Mouse (Mus musculus): ENCODE results near the gene Tmem211. TPM values are rescaled to one million over a fixed set of nuclear protein-coding genes. Genes with fewer than 3 reads are reported as not detected.

Tmem211 gene
- polyA plus RNA-seq, 1 experiment from 2014 or later: not detected

GRCm38 (mm10) chr5:113225271-113225670 lies 1.4 kb upstream of the Tmem211 start:
- H3K36me3 ChIP-seq (ENCODE audit: control insufficient read depth, insufficient read depth, low read length): no peaks in the 10 kb centered on the region
- peaks cover 9% of the 10 kb centered on the region for H3K27me3 ChIP-seq (ENCODE audit: control insufficient read depth, insufficient read depth, low read length)
- no peak overlapping the region for H3K4me3 ChIP-seq (ENCODE audit: low read depth, low read length)
- ATAC-seq (ENCODE audit: insufficient number of reproducible peaks, low FRiP score, low TSS enrichment, low read depth) (no peak), DNase-seq (ENCODE audit: low spot score) (peak; percentile 48)
- no peak overlapping the region for H3K27ac ChIP-seq (replicated peaks; ENCODE audit: low read depth, low read length)
- no peaks in the 10 kb centered on the region for H3K9me3 ChIP-seq (ENCODE audit: control insufficient read depth, low read length)
- H3K4me2 ChIP-seq (ENCODE audit: low read depth, severe bottlenecking): peak overlapping the region; percentile 10; the same call in 1 of the 2 replicates
- H3K4me1 ChIP-seq (ENCODE audit: control insufficient read depth, insufficient read depth, low read length): peaks cover 13% of the 10 kb centered on the region; the same call in 1 of the 2 replicates
- no peak overlapping the region for H3K9ac ChIP-seq (ENCODE audit: low read length)
- WGBS: 20% methylated on average over 10 of the region's 10 CpGs

- H3K27me3 ChIP-seq (ENCODE audit: control insufficient read depth, insufficient read depth, low read length): peaks cover 4% of the 10 kb centered on the region
- no peak for DNase-seq (ENCODE audit: low spot score)
- H3K9ac ChIP-seq (ENCODE audit: low read length): no peak overlapping the region; the same call in 1 of the 2 replicates
- H3K9me3 ChIP-seq (ENCODE audit: control insufficient read depth, low read length): no peaks in the 10 kb centered on the region
- no peak overlapping the region for H3K27ac ChIP-seq (replicated peaks; ENCODE audit: low read depth, low read length)
- H3K4me1 ChIP-seq (ENCODE audit: control insufficient read depth, insufficient read depth, low read length): peaks cover 10% of the 10 kb centered on the region; the same call in 1 of the 2 replicates
- peak overlapping the region; percentile 21 for H3K4me2 ChIP-seq (ENCODE audit: low read depth, severe bottlenecking)
- H3K36me3 ChIP-seq (ENCODE audit: control insufficient read depth, insufficient read depth, low read length): no peaks in the 10 kb centered on the region
- ATAC-seq (ENCODE audit: insufficient number of reproducible peaks, low FRiP score, low TSS enrichment, low read depth): peak; percentile 52; the same call in 1 of the 2 replicates
- no peak overlapping the region for H3K4me3 ChIP-seq (ENCODE audit: low read depth, low read length)
- WGBS: 17% methylated on average over 25 of the region's 25 CpGs
Observed at GRCm38 (mm10) chr5:113225686-113226435, 848 bp upstream of the Tmem211 start.

- H3K27ac ChIP-seq (replicated peaks; ENCODE audit: low read depth, low read length): no peak overlapping the region
- WGBS: 81% methylated on average over 5 of the region's 5 CpGs
- ATAC-seq (ENCODE audit: insufficient number of reproducible peaks, low FRiP score, low TSS enrichment, low read depth) (no peak), DNase-seq (ENCODE audit: low spot score) (no peak)
- no peaks in the 10 kb centered on the region for H3K36me3 ChIP-seq (ENCODE audit: control insufficient read depth, insufficient read depth, low read length)
- H3K4me1 ChIP-seq (ENCODE audit: control insufficient read depth, insufficient read depth, low read length): peaks cover 7% of the 10 kb centered on the region; the same call in 1 of the 2 replicates
- no peak overlapping the region for H3K9ac ChIP-seq (ENCODE audit: low read length)
- no peaks in the 10 kb centered on the region for H3K27me3 ChIP-seq (ENCODE audit: control insufficient read depth, insufficient read depth, low read length)
- H3K4me3 ChIP-seq (ENCODE audit: low read depth, low read length): no peak overlapping the region
- no peaks in the 10 kb centered on the region for H3K9me3 ChIP-seq (ENCODE audit: control insufficient read depth, low read length)
- H3K4me2 ChIP-seq (ENCODE audit: low read depth, severe bottlenecking): no peak overlapping the region
Observed at GRCm38 (mm10) chr5:113230196-113230595, 3.5 kb downstream of the Tmem211 start.

GRCm38 (mm10) chr5:113249263-113249930 lies 22.7 kb downstream of the Tmem211 start:
- 85% methylated on average over 8 of the region's 8 CpGs for WGBS
- Histone ChIP-seq H3K4me3 (ENCODE audit: low read depth, low read length) (no peak overlapping the region), H3K27ac (replicated peaks; ENCODE audit: low read depth, low read length) (no peak overlapping the region), H3K36me3 (ENCODE audit: control insufficient read depth, insufficient read depth, low read length) (no peaks in the 10 kb centered on the region), H3K9ac (ENCODE audit: low read length) (no peak overlapping the region), H3K4me2 (ENCODE audit: low read depth, severe bottlenecking) (no peak overlapping the region), H3K4me1 (ENCODE audit: control insufficient read depth, insufficient read depth, low read length) (no peaks in the 10 kb centered on the region), H3K27me3 (ENCODE audit: control insufficient read depth, insufficient read depth, low read length) (no peaks in the 10 kb centered on the region), H3K9me3 (ENCODE audit: control insufficient read depth, low read length) (no peaks in the 10 kb centered on the region)
- ATAC-seq (ENCODE audit: insufficient number of reproducible peaks, low FRiP score, low TSS enrichment, low read depth): no peak
- no peak for DNase-seq (ENCODE audit: low spot score)

GRCm38 (mm10) chr5:113250806-113251205 lies 24.1 kb downstream of the Tmem211 start:
- H3K36me3 ChIP-seq (ENCODE audit: control insufficient read depth, insufficient read depth, low read length): no peaks in the 10 kb centered on the region
- no peak overlapping the region for H3K4me3 ChIP-seq (ENCODE audit: low read depth, low read length)
- no peaks in the 10 kb centered on the region for H3K4me1 ChIP-seq (ENCODE audit: control insufficient read depth, insufficient read depth, low read length)
- no peaks in the 10 kb centered on the region for H3K27me3 ChIP-seq (ENCODE audit: control insufficient read depth, insufficient read depth, low read length)
- H3K9ac ChIP-seq (ENCODE audit: low read length): no peak overlapping the region
- no peak for DNase-seq (ENCODE audit: low spot score)
- H3K4me2 ChIP-seq (ENCODE audit: low read depth, severe bottlenecking): no peak overlapping the region
- no peak overlapping the region for H3K27ac ChIP-seq (replicated peaks; ENCODE audit: low read depth, low read length)
- H3K9me3 ChIP-seq (ENCODE audit: control insufficient read depth, low read length): no peaks in the 10 kb centered on the region
- WGBS: 95% methylated on average over 11 of the region's 11 CpGs
- no peak for ATAC-seq (ENCODE audit: insufficient number of reproducible peaks, low FRiP score, low TSS enrichment, low read depth)

GRCm38 (mm10) chr5:113265637-113266036 lies 38.9 kb downstream of the Tmem211 start:
- H3K9ac ChIP-seq (ENCODE audit: low read length): no peak overlapping the region
- WGBS: 76% methylated on average over 8 of the region's 8 CpGs
- no peaks in the 10 kb centered on the region for H3K27me3 ChIP-seq (ENCODE audit: control insufficient read depth, insufficient read depth, low read length)
- no peak overlapping the region for H3K27ac ChIP-seq (replicated peaks; ENCODE audit: low read depth, low read length)
- ATAC-seq (ENCODE audit: insufficient number of reproducible peaks, low FRiP score, low TSS enrichment, low read depth): no peak
- no peak overlapping the region for H3K4me3 ChIP-seq (ENCODE audit: low read depth, low read length)
- H3K9me3 ChIP-seq (ENCODE audit: control insufficient read depth, low read length): no peaks in the 10 kb centered on the region
- no peaks in the 10 kb centered on the region for H3K4me1 ChIP-seq (ENCODE audit: control insufficient read depth, insufficient read depth, low read length)
- H3K4me2 ChIP-seq (ENCODE audit: low read depth, severe bottlenecking): no peak overlapping the region
- no peak for DNase-seq (ENCODE audit: low spot score)
- no peaks in the 10 kb centered on the region for H3K36me3 ChIP-seq (ENCODE audit: control insufficient read depth, insufficient read depth, low read length)

- no peak overlapping the region for H3K9ac ChIP-seq (ENCODE audit: low read length)
- ATAC-seq (ENCODE audit: insufficient number of reproducible peaks, low FRiP score, low TSS enrichment, low read depth) (no peak), DNase-seq (ENCODE audit: low spot score) (no peak)
- H3K4me2 ChIP-seq (ENCODE audit: low read depth, severe bottlenecking): no peak overlapping the region
- H3K27me3 ChIP-seq (ENCODE audit: control insufficient read depth, insufficient read depth, low read length): no peaks in the 10 kb centered on the region
- H3K4me3 ChIP-seq (ENCODE audit: low read depth, low read length): no peak overlapping the region
- no peaks in the 10 kb centered on the region for H3K4me1 ChIP-seq (ENCODE audit: control insufficient read depth, insufficient read depth, low read length)
- no peaks in the 10 kb centered on the region for H3K9me3 ChIP-seq (ENCODE audit: control insufficient read depth, low read length)
- H3K27ac ChIP-seq (replicated peaks; ENCODE audit: low read depth, low read length): no peak overlapping the region
- H3K36me3 ChIP-seq (ENCODE audit: control insufficient read depth, insufficient read depth, low read length): no peaks in the 10 kb centered on the region
Observed at GRCm38 (mm10) chr5:113268246-113268645, 41.5 kb downstream of the Tmem211 start.

GRCm38 (mm10) chr5:113270043-113270442 lies 43.3 kb downstream of the Tmem211 start:
- ATAC-seq (ENCODE audit: insufficient number of reproducible peaks, low FRiP score, low TSS enrichment, low read depth) (no peak), DNase-seq (ENCODE audit: low spot score) (peak; percentile 32)
- Histone ChIP-seq H3K27ac (replicated peaks; ENCODE audit: low read depth, low read length) (no peak overlapping the region), H3K27me3 (ENCODE audit: control insufficient read depth, insufficient read depth, low read length) (no peaks in the 10 kb centered on the region), H3K4me1 (ENCODE audit: control insufficient read depth, insufficient read depth, low read length) (no peaks in the 10 kb centered on the region), H3K4me3 (ENCODE audit: low read depth, low read length) (no peak overlapping the region), H3K9me3 (ENCODE audit: control insufficient read depth, low read length) (no peaks in the 10 kb centered on the region), H3K36me3 (ENCODE audit: control insufficient read depth, insufficient read depth, low read length) (no peaks in the 10 kb centered on the region), H3K4me2 (ENCODE audit: low read depth, severe bottlenecking) (no peak overlapping the region), H3K9ac (ENCODE audit: low read length) (no peak overlapping the region)
- 79% methylated on average over 3 of the region's 3 CpGs for WGBS

Measured in limb, embryonic 11.5 days (tissue).